Mouse (Mus musculus) large intestine, adult 2 months (tissue): ENCODE data around the gene Spon1. TPM values are rescaled to one million over a fixed set of nuclear protein-coding genes. Genes with fewer than 3 reads are reported as not detected.

Source experiments
- DNase-seq: peaks from one replicate; pipeline ENCODE4 v3.0.0-alpha.2; 2012; ENCODE audit warnings: low read depth, low spot score
- WGBS: fragments of 180-500 bp; shearing (Covaris S2); methylation state at CpG from one replicate; pipeline ENCODE4 v1.1.7; 2018; 5-methylcytosine and 5-hydroxymethylcytosine counted together
- polyA plus RNA-seq: library from polyadenylated mRNA; depleted of rRNA; stranded (reverse); fragments of >200 nt; gene quantifications from 2 replicates; pipeline ENCODE4 v1.2.3, GENCODE M21; 2012

Spon1 gene
- polyA plus RNA-seq, 1 experiment = 2.2 TPM

- WGBS = 56% methylated on average over 7 of the region's 7 CpGs
These were observed 128.3 kb downstream of the Spon1 start for GRCm38 (mm10) chr7:113893944-113894662.

GRCm38 (mm10) chr7:113895266-113895665, 129.5 kb downstream of the Spon1 start:
- 59% methylated on average over 5 of the region's 5 CpGs for WGBS
- no peak for DNase-seq

More at GRCm38 (mm10) chr7:113893944-113894662, 128.3 kb downstream of the Spon1 start:
- DNase-seq = no peak

- no peak for DNase-seq
These were observed 132.6 kb downstream of the Spon1 start for GRCm38 (mm10) chr7:113898388-113898787.

GRCm38 (mm10) chr7:113901511-113901910, 135.7 kb downstream of the Spon1 start:
- WGBS = 77% methylated on average over 2 of the region's 2 CpGs

GRCm38 (mm10) chr7:113901941-113902515, 136.2 kb downstream of the Spon1 start:
- WGBS = 63% methylated on average over 10 of the region's 10 CpGs
- DNase-seq = no peak

More at GRCm38 (mm10) chr7:113901511-113901910, 135.7 kb downstream of the Spon1 start:
- DNase-seq = no peak

- no peak for DNase-seq
- WGBS = 83% methylated on average over 3 of the region's 3 CpGs
These were observed 137.5 kb downstream of the Spon1 start for GRCm38 (mm10) chr7:113903127-113903827.

GRCm38 (mm10) chr7:113903939-113904338, 138.1 kb downstream of the Spon1 start:
- DNase-seq = no peak
- 88% methylated on average over 5 of the region's 5 CpGs for WGBS

GRCm38 (mm10) chr7:113904348-113904895, 138.6 kb downstream of the Spon1 start:
- WGBS = 93% methylated on average over 7 of the region's 7 CpGs
- no peak for DNase-seq

- no peak for DNase-seq
- WGBS = 57% methylated on average over 12 of the region's 12 CpGs
These were observed 143.5 kb downstream of the Spon1 start for GRCm38 (mm10) chr7:113909161-113909825.

GRCm38 (mm10) chr7:113910856-113911255, 145.1 kb downstream of the Spon1 start:
- 64% methylated on average over 7 of the region's 7 CpGs for WGBS

GRCm38 (mm10) chr7:113915936-113916335, 150.1 kb downstream of the Spon1 start:
- DNase-seq = no peak
- whole genome bisulfite sequencing = 82% methylated on average over 4 of the region's 4 CpGs

More at GRCm38 (mm10) chr7:113910856-113911255, 145.1 kb downstream of the Spon1 start:
- DNase-seq = no peak

GRCm38 (mm10) chr7:113918916-113919315, 153.1 kb downstream of the Spon1 start:
- whole genome bisulfite sequencing = 87% methylated on average over 3 of the region's 3 CpGs

GRCm38 (mm10) chr7:113919505-113919904, 153.7 kb downstream of the Spon1 start:
- no peak for DNase-seq
- 70% methylated on average over 4 of the region's 4 CpGs for WGBS

More at GRCm38 (mm10) chr7:113918916-113919315, 153.1 kb downstream of the Spon1 start:
- DNase-seq = no peak

GRCm38 (mm10) chr7:113920056-113920455, 154.3 kb downstream of the Spon1 start:
- no peak for DNase-seq
- 70% methylated on average over 2 of the region's 2 CpGs for WGBS

- no peak for DNase-seq
- WGBS = 94% methylated on average over 6 of the region's 6 CpGs
These were observed 158.8 kb downstream of the Spon1 start for GRCm38 (mm10) chr7:113924561-113924960.

- DNase-seq = no peak
- whole genome bisulfite sequencing = 61% methylated on average over 7 of the region's 7 CpGs
These were observed 185.1 kb downstream of the Spon1 start for GRCm38 (mm10) chr7:113950888-113951287.

- WGBS = 74% methylated on average over 2 of the region's 2 CpGs
- DNase-seq = no peak
These were observed 189.6 kb downstream of the Spon1 start for GRCm38 (mm10) chr7:113955431-113955830.

GRCm38 (mm10) chr7:113960841-113961499, 195.2 kb downstream of the Spon1 start:
- DNase-seq = no peak
- 70% methylated on average over 9 of the region's 9 CpGs for WGBS

- DNase-seq = no peak
- WGBS = 74% methylated on average over 3 of the region's 3 CpGs
These were observed 195.7 kb downstream of the Spon1 start for GRCm38 (mm10) chr7:113961500-113961895.
